Comparison of ENCODE assay signal across 21 mouse cellular contexts in the genomic region with DNA sequence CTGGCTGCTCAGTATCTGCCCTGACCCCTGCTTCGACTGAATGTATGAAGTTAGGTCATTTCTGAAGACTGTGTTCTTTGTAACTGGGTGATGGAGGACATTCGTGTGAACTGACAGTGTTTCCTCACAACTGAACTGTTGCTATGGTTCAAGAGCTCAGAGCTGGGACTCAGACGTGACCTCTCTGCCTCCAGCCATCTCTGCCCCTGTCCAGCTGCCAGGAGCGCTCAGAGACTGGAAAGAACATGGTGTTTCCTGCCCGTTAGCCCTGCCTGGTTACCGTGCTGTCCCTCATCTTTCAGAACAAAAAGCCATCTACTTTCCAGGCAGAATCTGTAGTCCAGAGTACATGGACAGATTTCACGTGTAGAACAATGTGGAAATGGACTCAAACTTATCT. TPM values are rescaled to one million over a fixed set of nuclear protein-coding genes. Genes with fewer than 3 reads are reported as not detected.
DNase-seq lines count a peak whose midpoint lies in the region.
"Had no signal": no experiment of that assay in that cellular context is flagged by ENCODE, and none has a peak within 500 bp of the region (broad histone marks: within the 10 kb centered on the region; RNA-seq: fewer than 3 reads in every experiment).

No protein-coding gene starts in this region.

- intact Hi-C loops in gastrocnemius, postnatal 14 days (cut with DNase I; ENCODE audit: low total_unique reads): loop anchor here (5.0 kb wide), 1 partner anchor 173 kb away; no protein-coding TSS in a partner anchor
- intact Hi-C loops in gastrocnemius, postnatal 36 days (cut with DNase I): no loop called here
- intact Hi-C loops in heart, postnatal 10 days (cut with DNase I): no loop called here

- peak; percentile 8 for DNase-seq in gastrocnemius, postnatal 14 days
- no peak for DNase-seq in gastrocnemius, postnatal 36 days
- peak; percentile 7 for DNase-seq in retina, postnatal 1 day
- DNase-seq in retina, embryonic 14.5 days (ENCODE audit: low spot score): no peak
- DNase-seq in heart, postnatal 10 days: peak; percentile 53 to 68
- DNase-seq in urinary bladder, postnatal 14 days (ENCODE audit: low spot score): no peak
- no peak for DNase-seq in urinary bladder, postnatal 4 days (ENCODE audit: low spot score in 2 of 2)
- no peak for DNase-seq in testis, postnatal 14 days (ENCODE audit: low spot score)
- DNase-seq: adrenal gland, postnatal 25 days; cerebellum, adult 11-12 months; cerebellum, postnatal 10 days; forebrain, postnatal 0 days; kidney, adult 11 months; lung, embryonic 14.5 days; lung, postnatal 14 days; right cerebral cortex, postnatal 4 days had no signal

RNA-seq across cellular contexts. Expression of a gene that starts 39.5 kb away (rescaled TPM):
- total RNA-seq in gastrocnemius, postnatal 14 days (2021): not detected
- not detected for total RNA-seq in gastrocnemius, postnatal 36 days (2021)
- total RNA-seq in heart, postnatal 10 days (2021): not detected
- total RNA-seq: common myeloid progenitor, adult 5-6 weeks; granulocyte monocyte progenitor cell, adult 5-6 weeks; liver, adult 2 months; MEL; neutrophil, adult 5-6 weeks had no signal

Comparison
In these comparisons a context has a peak if more than half of its experiments do, and no peak if none do; other contexts are left out.
1. DNase-seq: peak in gastrocnemius, postnatal 14 days (single experiment), retina, postnatal 1 day (single experiment) and heart, postnatal 10 days (2 of 2); none in gastrocnemius, postnatal 36 days (0 of 2), retina, embryonic 14.5 days (single experiment), urinary bladder, postnatal 14 days (single experiment), urinary bladder, postnatal 4 days (0 of 2) and testis, postnatal 14 days (single experiment).